Mouse (Mus musculus): ENCODE data around the gene Nme9. TPM values are rescaled to one million over a fixed set of nuclear protein-coding genes. Genes with fewer than 3 reads are reported as not detected.

Nme9 gene
- total RNA-seq, 2 experiments from 2014 or later, result not detected

GRCm38 (mm10) chr9:99469681-99470273 is 18.5 kb downstream of the Nme9 start:
- intact Hi-C loops (cut with DNase I), result no loop called here
- no peak for DNase-seq (ENCODE audit: extremely low spot score in 1 of 2, low spot score in 2 of 2)

GRCm38 (mm10) chr9:99470347-99471092 is 19.2 kb downstream of the Nme9 start:
- intact Hi-C loops (cut with DNase I), result no loop called here
- DNase-seq (ENCODE audit: extremely low spot score in 1 of 2, low spot score in 2 of 2), result no peak

- no peak for DNase-seq (ENCODE audit: extremely low spot score in 1 of 2, low spot score in 2 of 2)
- intact Hi-C loops (cut with DNase I), result no loop called here
Measured at GRCm38 (mm10) chr9:99471334-99471733, 20.1 kb downstream of the Nme9 start.

GRCm38 (mm10) chr9:99479181-99479711 is 28.0 kb downstream of the Nme9 start:
- peak; percentile 7 to 56 for DNase-seq (ENCODE audit: extremely low spot score in 1 of 2, low spot score in 2 of 2)
- intact Hi-C loops (cut with DNase I), result no loop called here

- intact Hi-C loops (cut with DNase I), result no loop called here
- DNase-seq (ENCODE audit: extremely low spot score in 1 of 2, low spot score in 2 of 2), result peak in 1 of 2 experiments; percentile 42
Measured at GRCm38 (mm10) chr9:99480764-99481163, 29.5 kb downstream of the Nme9 start.

- DNase-seq (ENCODE audit: extremely low spot score in 1 of 2, low spot score in 2 of 2), result no peak
- intact Hi-C loops (cut with DNase I), result no loop called here
Measured at GRCm38 (mm10) chr9:99483191-99483590, 31.9 kb downstream of the Nme9 start.

- intact Hi-C loops (cut with DNase I), result loop anchor here (5.0 kb wide), 1 partner anchor 38 kb away; no protein-coding TSS in a partner anchor
Measured at GRCm38 (mm10) chr9:99484632-99485031, 33.4 kb downstream of the Nme9 start.

GRCm38 (mm10) chr9:99485144-99485543 is 33.9 kb downstream of the Nme9 start:
- intact Hi-C loops (cut with DNase I), result loop anchor here (5.0 kb wide), 1 partner anchor 37 kb away; no protein-coding TSS in a partner anchor

More at GRCm38 (mm10) chr9:99484632-99485031, 33.4 kb downstream of the Nme9 start:
- no peak for DNase-seq (ENCODE audit: extremely low spot score in 1 of 2, low spot score in 2 of 2)

GRCm38 (mm10) chr9:99487126-99487695 is 35.9 kb downstream of the Nme9 start:
- intact Hi-C loops (cut with DNase I), result loop anchor here (5.0 kb wide), 1 partner anchor 35 kb away; no protein-coding TSS in a partner anchor
- no peak for DNase-seq (ENCODE audit: extremely low spot score in 1 of 2, low spot score in 2 of 2)

More at GRCm38 (mm10) chr9:99485144-99485543, 33.9 kb downstream of the Nme9 start:
- no peak for DNase-seq (ENCODE audit: extremely low spot score in 1 of 2, low spot score in 2 of 2)

- intact Hi-C loops (cut with DNase I), result loop anchor here (5.0 kb wide), 1 partner anchor 34 kb away; no protein-coding TSS in a partner anchor
- no peak for DNase-seq (ENCODE audit: extremely low spot score in 1 of 2, low spot score in 2 of 2)
Measured at GRCm38 (mm10) chr9:99487841-99488240, 36.6 kb downstream of the Nme9 start.

GRCm38 (mm10) chr9:99491050-99491449 is 39.8 kb downstream of the Nme9 start:
- DNase-seq (ENCODE audit: extremely low spot score in 1 of 2, low spot score in 2 of 2), result no peak
- intact Hi-C loops (cut with DNase I), result no loop called here

- no peak for DNase-seq (ENCODE audit: extremely low spot score in 1 of 2, low spot score in 2 of 2)
- intact Hi-C loops (cut with DNase I), result no loop called here
Measured at GRCm38 (mm10) chr9:99492634-99493200, 41.4 kb downstream of the Nme9 start.

- intact Hi-C loops (cut with DNase I), result no loop called here
- no peak for DNase-seq (ENCODE audit: extremely low spot score in 1 of 2, low spot score in 2 of 2)
Measured at GRCm38 (mm10) chr9:99499336-99499735, 48.1 kb downstream of the Nme9 start.

GRCm38 (mm10) chr9:99505875-99506274 is 54.6 kb downstream of the Nme9 start:
- intact Hi-C loops (cut with DNase I), result no loop called here
- no peak for DNase-seq (ENCODE audit: extremely low spot score in 1 of 2, low spot score in 2 of 2)

Other genes with a start within 250 kb of the Nme9 start
- gene Faiml, start 214.2 kb upstream of the Nme9 start, total RNA-seq (2021), result not detected
- gene Cep70, start 208.1 kb upstream of the Nme9 start, total RNA-seq (2021), result 10 to 100 TPM; 15.4 to 17.2 TPM
- 1 to 10 TPM; 1.6 TPM for gene Esyt3, start 92.9 kb upstream of the Nme9 start, total RNA-seq (2021)
- 10 to 100 TPM; 81.7 to 99.5 TPM for gene Mras, start 14.1 kb upstream of the Nme9 start, total RNA-seq (2021)
- gene Armc8, start 117.4 kb downstream of the Nme9 start, total RNA-seq (2021), result 10 to 100 TPM; 60.3 to 61.5 TPM
- 10 to 100 TPM; 11.4 to 12.4 TPM for gene Dbr1, start 124.3 kb downstream of the Nme9 start, total RNA-seq (2021)
- gene A4gnt, start 161.0 kb downstream of the Nme9 start, total RNA-seq (2021), result not detected
- gene Dzip1l, start 178.0 kb downstream of the Nme9 start, total RNA-seq (2021), result 10 to 100 TPM; 24.9 to 31.4 TPM